Mouse (Mus musculus) embryonic facial prominence, embryonic 11.5 days (tissue): ENCODE data around the gene Foxn2. TPM values are rescaled to one million over a fixed set of nuclear protein-coding genes. Genes with fewer than 3 reads are reported as not detected.
"Not testable (repeated sequence)": the region's sequence is repeated elsewhere in the genome, so short reads cannot be mapped to it uniquely, and the experiment has no call there.

ENCODE experiments used
- ATAC-seq: fragments of 200-750 bp; cut with Nextera tagmentation; replicated peaks from 2 replicates; pipeline ENCODE4 v1.8.0; 2017; ENCODE audit warnings: low read depth; ENCODE audit not compliant: insufficient number of reproducible peaks, low FRiP score, low TSS enrichment
- DNase-seq: peaks from one replicate; pipeline ENCODE4 v3.0.0-alpha.2; 2015; ENCODE audit warnings: low spot score
- H3K27ac ChIP-seq: fragments of 300-500 bp; sonication (generic); replicated peaks from 2 replicates; pipeline ENCODE4 v1.5.1; 2014; ENCODE audit warnings: mild to moderate bottlenecking, low read depth, low read length, control low read depth
- H3K27me3 ChIP-seq: fragments of 300-500 bp; sonication (generic); 2 replicates; pipeline ENCODE4 v1.6.1; 2014; ENCODE audit warnings: mild to moderate bottlenecking, low read length, moderate library complexity, mixed read lengths; ENCODE audit not compliant: control insufficient read depth, insufficient read depth
- H3K36me3 ChIP-seq: fragments of 300-500 bp; sonication (generic); replicated peaks from 2 replicates; pipeline ENCODE4 v1.6.1; 2014; ENCODE audit warnings: low read depth, mild to moderate bottlenecking, low read length, moderate library complexity, mixed read lengths; ENCODE audit not compliant: control insufficient read depth, insufficient read depth
- H3K4me1 ChIP-seq: fragments of 300-500 bp; sonication (generic); 2 replicates; pipeline ENCODE4 v1.6.1; 2014; ENCODE audit warnings: low read length, mixed read lengths; ENCODE audit not compliant: control insufficient read depth, insufficient read depth
- H3K4me2 ChIP-seq: fragments of 300-500 bp; sonication (generic); 2 replicates; pipeline ENCODE4 v1.6.1; 2014; ENCODE audit warnings: low read depth, mild to moderate bottlenecking, control low read depth, low read length, moderate library complexity
- H3K4me3 ChIP-seq: fragments of 300-500 bp; sonication (generic); 2 replicates; pipeline ENCODE4 v1.5.1; 2014; ENCODE audit warnings: low read depth, low read length, control low read depth
- H3K9ac ChIP-seq: fragments of 300-500 bp; sonication (generic); replicated peaks from 2 replicates; pipeline ENCODE4 v1.6.1; 2014; ENCODE audit warnings: mild to moderate bottlenecking, control low read depth, low read length
- H3K9me3 ChIP-seq: fragments of 300-500 bp; sonication (generic); replicated peaks from 2 replicates; pipeline ENCODE4 v1.6.1; 2016; ENCODE audit warnings: mild to moderate bottlenecking, low read length, inconsistent platforms, mixed read lengths; ENCODE audit not compliant: control insufficient read depth
- WGBS: fragments of 180-500 bp; shearing (Covaris S2); extraction: QIAGEN DNeasy Blood & Tissue Kit; methylation state at CpG from one replicate; pipeline ENCODE4 v1.1.7; 2014; 5-methylcytosine and 5-hydroxymethylcytosine counted together
- polyA plus RNA-seq: library from polyadenylated mRNA; unstranded; fragments of >200 nt; fragmentation: Nextera tagmentation; extraction: Ambion mirVana; gene quantifications from 2 replicates; pipeline ENCODE4 v1.2.1, GENCODE M21; 2014

The Foxn2 gene
- polyA plus RNA-seq, 1 experiment from 2014 or later: 9.3 TPM

GRCm38 (mm10) chr17:88443186-88443585, 2.7 kb downstream of the Foxn2 start:
- Histone ChIP-seq H3K27me3 (no peaks in the 10 kb centered on the region), H3K4me1 (no peaks in the 10 kb centered on the region), H3K4me3 (no peak overlapping the region), H3K9ac (no peak overlapping the region), H3K4me2 (no peak overlapping the region), H3K9me3 (no peaks in the 10 kb centered on the region), H3K27ac (no peak overlapping the region), H3K36me3 (no peaks in the 10 kb centered on the region)
- 88% methylated on average over 6 of the region's 6 CpGs for WGBS
- DNase-seq (no peak), ATAC-seq (no peak)

DNA sequence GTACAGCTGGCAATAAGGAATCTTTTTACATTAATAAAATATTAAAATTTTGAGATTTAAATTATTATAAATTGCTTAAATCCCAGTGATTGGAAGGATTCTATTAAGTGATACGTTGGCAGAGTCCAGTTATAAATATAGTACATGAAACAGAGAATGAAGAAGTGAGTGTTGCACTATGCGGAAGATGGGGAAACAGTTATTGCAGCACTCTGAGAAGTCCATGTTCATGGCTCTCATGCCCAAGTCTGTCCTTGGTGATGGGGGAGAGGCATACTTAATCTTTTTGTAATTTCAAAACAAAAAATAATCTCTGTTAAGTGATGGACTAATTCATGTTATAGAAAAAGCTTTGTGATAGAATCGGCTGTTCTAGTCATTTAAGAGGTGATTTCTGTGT, 17.6 kb downstream of the Foxn2 start:
- H3K9me3 ChIP-seq: no peaks in the 10 kb centered on the region
- H3K27me3 ChIP-seq: no peaks in the 10 kb centered on the region
- H3K9ac ChIP-seq: no peak overlapping the region
- H3K27ac ChIP-seq: no peak overlapping the region
- H3K4me3 ChIP-seq: no peak overlapping the region
- DNase-seq: no peak
- 98% methylated on average over 3 of the region's 3 CpGs for WGBS
- no peak for ATAC-seq
- no peak overlapping the region for H3K4me2 ChIP-seq
- H3K36me3 ChIP-seq: no peaks in the 10 kb centered on the region
- no peaks in the 10 kb centered on the region for H3K4me1 ChIP-seq

- DNase-seq (no peak), ATAC-seq (no peak)
- WGBS: 65% methylated on average over 2 of the region's 2 CpGs
- H3K27me3 ChIP-seq: no peaks in the 10 kb centered on the region
- no peaks in the 10 kb centered on the region for H3K9me3 ChIP-seq
- no peak overlapping the region for H3K4me3 ChIP-seq
- H3K36me3 ChIP-seq: no peaks in the 10 kb centered on the region
- no peak overlapping the region for H3K27ac ChIP-seq
- H3K4me1 ChIP-seq: no peaks in the 10 kb centered on the region
- no peak overlapping the region for H3K4me2 ChIP-seq
- H3K9ac ChIP-seq: no peak overlapping the region
These were observed 19.0 kb downstream of the Foxn2 start for GRCm38 (mm10) chr17:88459516-88459915.

- DNase-seq (no peak), ATAC-seq (no peak)
- 83% methylated on average over 7 of the region's 7 CpGs for WGBS
- Histone ChIP-seq H3K4me3 (no peak overlapping the region), H3K27me3 (no peaks in the 10 kb centered on the region), H3K27ac (no peak overlapping the region), H3K36me3 (no peaks in the 10 kb centered on the region), H3K9ac (no peak overlapping the region), H3K4me1 (no peaks in the 10 kb centered on the region), H3K4me2 (no peak overlapping the region), H3K9me3 (no peaks in the 10 kb centered on the region)
These were observed 19.7 kb downstream of the Foxn2 start for GRCm38 (mm10) chr17:88459916-88460901.

DNA sequence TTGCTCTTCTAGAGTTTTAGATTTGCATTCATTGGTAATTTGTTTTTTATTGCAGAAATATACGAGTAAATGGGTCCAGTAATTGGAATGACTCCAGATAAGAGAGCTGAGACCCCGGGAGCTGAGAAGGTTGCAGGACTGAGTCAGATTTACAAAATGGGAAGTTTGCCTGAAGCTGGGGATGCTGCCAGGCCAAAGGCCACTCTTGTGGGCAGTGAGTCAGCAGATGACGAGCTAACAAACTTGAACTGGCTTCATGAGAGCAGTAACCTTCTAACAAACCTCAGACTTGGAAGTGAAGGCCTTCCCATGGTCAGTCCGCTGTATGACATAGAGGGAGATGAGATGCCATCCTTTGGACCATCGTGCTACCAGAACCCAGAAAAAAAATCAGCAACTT, 22.1 kb downstream of the Foxn2 start:
- Histone ChIP-seq H3K4me1 (no peaks in the 10 kb centered on the region), H3K4me3 (no peak overlapping the region), H3K27ac (no peak overlapping the region), H3K9me3 (no peaks in the 10 kb centered on the region), H3K9ac (no peak overlapping the region), H3K4me2 (no peak overlapping the region), H3K27me3 (no peaks in the 10 kb centered on the region), H3K36me3 (no peaks in the 10 kb centered on the region)
- ATAC-seq (no peak), DNase-seq (no peak)
- 88% methylated on average over 5 of the region's 5 CpGs for WGBS

DNA sequence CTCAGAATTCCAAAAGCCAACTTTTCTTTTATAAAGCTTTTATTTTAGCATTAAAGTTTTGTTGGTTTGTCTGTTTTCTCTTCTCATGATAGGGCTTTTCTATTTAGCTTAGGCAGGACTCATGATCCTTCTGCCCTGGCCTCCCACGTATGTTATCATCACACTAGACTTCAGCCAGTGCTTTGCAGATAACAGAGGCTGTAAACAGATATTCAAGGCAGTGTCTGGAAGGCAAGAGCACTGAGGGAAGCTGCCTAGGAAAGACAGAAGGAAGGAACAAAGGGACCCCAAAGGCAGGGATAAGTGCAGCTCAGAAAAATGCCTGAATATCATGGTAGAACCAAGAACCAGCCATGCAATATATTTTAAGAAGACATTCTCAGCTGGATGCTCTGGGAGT, 26.1 kb downstream of the Foxn2 start:
- H3K27ac ChIP-seq: no peak overlapping the region

GRCm38 (mm10) chr17:88467696-88468095, 27.2 kb downstream of the Foxn2 start:
- H3K9me3 ChIP-seq: no peaks in the 10 kb centered on the region
- no peaks in the 10 kb centered on the region; the same call in 1 of the 2 replicates for H3K36me3 ChIP-seq
- no peak overlapping the region for H3K9ac ChIP-seq
- no peak overlapping the region for H3K4me2 ChIP-seq
- no peak for DNase-seq
- H3K27me3 ChIP-seq: no peaks in the 10 kb centered on the region
- no peaks in the 10 kb centered on the region for H3K4me1 ChIP-seq
- no peak overlapping the region for H3K27ac ChIP-seq
- WGBS: 92% methylated on average over 6 of the region's 6 CpGs
- no peak overlapping the region for H3K4me3 ChIP-seq
- ATAC-seq: no peak

More for the DNA sequence above, 26.1 kb downstream of the Foxn2 start:
- Histone ChIP-seq H3K4me2 (no peak overlapping the region), H3K9ac (no peak overlapping the region), H3K9me3 (no peaks in the 10 kb centered on the region), H3K4me3 (no peak overlapping the region), H3K36me3 (no peaks in the 10 kb centered on the region; the same call in 1 of the 2 replicates), H3K4me1 (no peaks in the 10 kb centered on the region), H3K27me3 (no peaks in the 10 kb centered on the region)
- DNase-seq: no peak
- WGBS: 95% methylated on average over 1 of the region's 1 CpGs
- no peak for ATAC-seq

DNA sequence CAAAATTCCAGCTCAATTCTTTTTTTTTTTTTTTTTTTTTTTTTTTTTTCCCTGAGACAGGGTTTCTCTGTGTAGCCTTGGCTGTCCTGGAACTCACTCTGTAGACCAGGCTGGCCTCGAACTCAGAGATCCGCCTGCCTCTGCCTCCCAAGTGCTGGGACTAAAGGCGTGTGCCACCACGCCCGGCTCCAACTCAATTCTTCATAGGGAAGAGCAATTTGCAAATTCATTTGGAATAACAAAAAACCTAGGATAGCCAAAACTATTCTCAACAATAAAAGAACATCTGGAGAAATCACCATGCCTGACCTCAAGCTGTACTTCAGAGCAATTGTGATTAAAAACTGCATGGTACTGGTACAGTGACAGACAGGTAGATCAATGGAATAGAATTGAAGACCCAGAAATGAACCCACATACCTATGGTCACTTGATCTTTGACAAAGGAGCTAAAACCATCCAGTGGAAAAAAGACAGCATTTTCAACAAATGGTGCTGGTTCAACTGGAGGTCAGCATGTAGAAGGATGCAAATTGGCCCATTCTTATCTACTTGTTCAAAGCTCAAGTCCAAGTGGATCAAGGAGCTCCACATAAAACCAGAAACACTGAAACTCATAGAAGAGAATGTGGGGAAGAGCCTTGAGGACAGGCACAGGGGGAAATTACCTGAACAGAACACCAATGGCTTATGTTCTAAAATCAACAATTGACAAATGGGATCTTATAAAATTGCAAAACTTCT, 28.3 kb downstream of the Foxn2 start:
- H3K9ac ChIP-seq, H3K36me3 ChIP-seq, H3K4me1 ChIP-seq, H3K4me3 ChIP-seq, DNase-seq, H3K27me3 ChIP-seq, ATAC-seq, H3K4me2 ChIP-seq, H3K9me3 ChIP-seq, H3K27ac ChIP-seq: not testable (repeated sequence)
- 100% methylated on average over 5 of the region's 5 CpGs for WGBS
